Mouse (Mus musculus) layer of hippocampus, adult 2 months (tissue): ENCODE measurements at regions not wholly inside any gene's neighbourhood (a gene's known extent, or its start where the extent isn't known, plus 50 kb on each side); places are given as distances from the start of the nearest gene placed in this dataset.

Source experiments
- DNase-seq, 2 experiments: peaks; one replicate each; pipeline ENCODE4 v3.0.0; 2022; ENCODE audit warnings: low spot score in 2 of 2
- H3K27ac ChIP-seq: fragments of 200-600 bp; 2 replicates; pipeline ENCODE4 v1.8.1; 2022
- H3K4me3 ChIP-seq: fragments of 200-600 bp; 2 replicates; pipeline ENCODE4 v1.8.1; 2022; ENCODE audit warnings: mild to moderate bottlenecking
- CTCF ChIP-seq: fragments of 200-600 bp; conservative IDR thresholded peaks from 2 replicates; pipeline ENCODE4 v1.8.1; 2022; ENCODE audit warnings: antibody characterized with exemption, mild to moderate bottlenecking, moderate library complexity

GRCm38 (mm10) chr8:11145251-11145650, 137.0 kb upstream of the Irs2 start:
- TF ChIP-seq CTCF, result no peak
- Histone ChIP-seq H3K27ac (no peak overlapping the region), H3K4me3 (no peak overlapping the region)
- no peak for DNase-seq

- H3K27ac ChIP-seq, result no peak overlapping the region
- TF ChIP-seq CTCF, result no peak
- H3K4me3 ChIP-seq, result no peak overlapping the region
- DNase-seq, result no peak
These were observed 132.3 kb upstream of the Irs2 start for GRCm38 (mm10) chr8:11140566-11140965.

GRCm38 (mm10) chr8:11139294-11139693, 131.0 kb upstream of the Irs2 start:
- no peak for DNase-seq
- no peak overlapping the region for H3K27ac ChIP-seq
- no peak overlapping the region for H3K4me3 ChIP-seq
- TF ChIP-seq CTCF, result no peak

GRCm38 (mm10) chr8:11138302-11139020, 130.2 kb upstream of the Irs2 start:
- Histone ChIP-seq H3K27ac (no peak overlapping the region), H3K4me3 (no peak overlapping the region)
- DNase-seq, result no peak
- TF ChIP-seq CTCF, result no peak

GRCm38 (mm10) chr8:11136566-11136965, 128.3 kb upstream of the Irs2 start:
- Histone ChIP-seq H3K4me3 (no peak overlapping the region), H3K27ac (no peak overlapping the region)
- TF ChIP-seq CTCF, result no peak
- no peak for DNase-seq

- DNase-seq, result no peak
- no peak overlapping the region for H3K4me3 ChIP-seq
- no peak for TF ChIP-seq CTCF
These were observed 126.9 kb upstream of the Irs2 start for GRCm38 (mm10) chr8:11135135-11135534.

GRCm38 (mm10) chr8:11134562-11134961, 126.3 kb upstream of the Irs2 start:
- DNase-seq, result no peak
- H3K27ac ChIP-seq, result no peak overlapping the region
- TF ChIP-seq CTCF, result no peak
- H3K4me3 ChIP-seq, result no peak overlapping the region

More at GRCm38 (mm10) chr8:11135135-11135534, 126.9 kb upstream of the Irs2 start:
- H3K27ac ChIP-seq, result no peak overlapping the region

GRCm38 (mm10) chr8:11119030-11119634, 110.9 kb upstream of the Irs2 start:
- TF ChIP-seq CTCF, result no peak
- Histone ChIP-seq H3K27ac (no peak overlapping the region), H3K4me3 (no peak overlapping the region)
- DNase-seq, result no peak

GRCm38 (mm10) chr8:11116534-11116933, 108.3 kb upstream of the Irs2 start:
- no peak overlapping the region for H3K4me3 ChIP-seq
- no peak for TF ChIP-seq CTCF
- no peak for DNase-seq
- H3K27ac ChIP-seq, result no peak overlapping the region

GRCm38 (mm10) chr8:11115210-11115609, 107.0 kb upstream of the Irs2 start:
- DNase-seq, result no peak
- no peak for TF ChIP-seq CTCF
- peak overlapping the region; percentile 5; the same call in 1 of the 2 replicates for H3K27ac ChIP-seq
- H3K4me3 ChIP-seq, result no peak overlapping the region

- peak in 1 of 2 experiments; percentile 26 for DNase-seq
- H3K27ac ChIP-seq, result no peak overlapping the region
- H3K4me3 ChIP-seq, result no peak overlapping the region
- TF ChIP-seq CTCF, result no peak
These were observed 106.3 kb upstream of the Irs2 start for GRCm38 (mm10) chr8:11114531-11114930.

- Histone ChIP-seq H3K4me3 (no peak overlapping the region), H3K27ac (no peak overlapping the region)
- DNase-seq, result no peak
- no peak for TF ChIP-seq CTCF
These were observed 104.8 kb upstream of the Irs2 start for GRCm38 (mm10) chr8:11112908-11113532.

- H3K27ac ChIP-seq, result no peak overlapping the region
- no peak overlapping the region for H3K4me3 ChIP-seq
- DNase-seq, result no peak
- TF ChIP-seq CTCF, result no peak
These were observed 103.7 kb upstream of the Irs2 start for GRCm38 (mm10) chr8:11111987-11112386.

GRCm38 (mm10) chr8:11107435-11107834, 99.2 kb upstream of the Irs2 start:
- Histone ChIP-seq H3K4me3 (no peak overlapping the region), H3K27ac (no peak overlapping the region)
- no peak for TF ChIP-seq CTCF
- no peak for DNase-seq
